Mouse (Mus musculus) hindbrain, postnatal 0 days (tissue): ENCODE results near the gene Lrcol1. TPM values are rescaled to one million over a fixed set of nuclear protein-coding genes. Genes with fewer than 3 reads are reported as not detected.

ENCODE experiments used
- ATAC-seq: fragments of 200-750 bp; cut with Nextera tagmentation; 2 replicates; pipeline ENCODE4 v1.8.0; 2017; ENCODE audit warnings: mild to moderate bottlenecking, moderate TSS enrichment, moderate library complexity
- DNase-seq: peaks from one replicate; pipeline ENCODE4 v3.0.0-alpha.2; 2015; ENCODE audit warnings: low spot score
- H3K27ac ChIP-seq: fragments of 300-500 bp; sonication (generic); 2 replicates; pipeline ENCODE4 v1.5.1; 2014; ENCODE audit warnings: mild to moderate bottlenecking
- H3K27me3 ChIP-seq: fragments of 300-500 bp; sonication (generic); 2 replicates; pipeline ENCODE4 v1.6.1; 2014; ENCODE audit warnings: low read length, mixed read lengths; ENCODE audit not compliant: insufficient read depth
- H3K36me3 ChIP-seq: fragments of 300-500 bp; sonication (generic); 2 replicates; pipeline ENCODE4 v1.6.1; 2014; ENCODE audit warnings: low read length, mixed read lengths; ENCODE audit not compliant: insufficient read depth
- H3K4me1 ChIP-seq: fragments of 300-500 bp; sonication (generic); 2 replicates; pipeline ENCODE4 v1.6.1; 2014; ENCODE audit warnings: antibody characterized with exemption, low read length, mixed read lengths; ENCODE audit not compliant: insufficient read depth
- H3K4me2 ChIP-seq: fragments of 300-500 bp; sonication (generic); 2 replicates; pipeline ENCODE4 v1.6.1; 2014; ENCODE audit warnings: low read depth, mild to moderate bottlenecking, low read length, moderate library complexity, mixed read lengths
- H3K4me3 ChIP-seq: fragments of 300-500 bp; sonication (generic); 2 replicates; pipeline ENCODE4 v1.5.1; 2014; ENCODE audit warnings: low read length
- H3K9ac ChIP-seq: fragments of 300-500 bp; sonication (generic); replicated peaks from 2 replicates; pipeline ENCODE4 v1.6.1; 2014; ENCODE audit warnings: mild to moderate bottlenecking, low read length, moderate library complexity, mixed read lengths
- H3K9me3 ChIP-seq: fragments of 300-500 bp; sonication (generic); 2 replicates; pipeline ENCODE4 v1.6.1; 2016; ENCODE audit warnings: low read length, mixed read lengths
- CTCF ChIP-seq: IDR thresholded peaks from 2 replicates; pipeline ENCODE4 v1.5.1; 2016; ENCODE audit warnings: antibody characterized with exemption, control low read depth, low read depth
- WGBS: fragments of 180-500 bp; shearing (Covaris S2); extraction: QIAGEN DNeasy Blood & Tissue Kit; methylation state at CpG from one replicate; pipeline ENCODE4 v1.1.7; 2014; 5-methylcytosine and 5-hydroxymethylcytosine counted together
- polyA plus RNA-seq: library from polyadenylated mRNA; unstranded; fragments of >200 nt; fragmentation: Nextera tagmentation; extraction: Ambion mirVana; gene quantifications from 2 replicates; pipeline ENCODE4 v1.2.1, GENCODE M21; 2015
- total RNA-seq: library from RNA; depleted of rRNA; stranded (reverse); fragments of >200 nt; gene quantifications from 2 replicates; pipeline ENCODE4 v1.2.3, GENCODE M21; 2014

Gene Lrcol1
- total and polyA plus RNA-seq, 2 experiments from 2014 or later, result 0.28 TPM; not detected in 1

DNA sequence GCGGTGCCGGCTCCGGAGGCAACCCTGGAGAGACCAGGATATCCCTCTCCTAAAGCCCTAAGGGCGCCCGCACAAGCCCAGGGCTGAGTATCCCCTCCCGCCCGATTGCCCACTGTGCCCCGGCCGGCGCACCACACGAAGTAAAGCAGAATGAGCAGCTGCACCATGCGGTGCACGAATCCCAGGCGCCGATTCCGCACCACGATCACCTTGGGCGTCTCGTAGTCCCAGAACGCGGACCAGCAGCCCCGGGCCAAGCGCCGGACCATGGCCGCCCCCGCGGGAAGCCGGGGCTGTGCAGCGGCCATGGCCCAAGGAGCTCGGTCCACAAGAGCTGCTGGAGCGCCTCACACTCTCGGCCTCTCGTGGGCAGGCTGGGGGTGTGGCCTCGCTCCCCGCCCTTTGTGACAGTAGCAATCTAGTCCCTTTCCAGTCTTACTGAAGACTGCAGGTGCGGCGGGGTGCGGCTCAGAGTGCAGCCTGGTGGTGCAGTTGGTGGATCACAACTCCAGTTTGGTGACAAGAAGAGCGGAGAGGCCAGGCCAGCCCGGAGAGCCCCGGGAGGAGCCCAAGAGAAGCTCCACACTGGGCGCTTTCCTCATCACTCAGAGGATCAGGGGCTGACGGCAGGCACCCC, 1.8 kb upstream of the Lrcol1 start, which contains the start of gene P2rx2:
P2rx2 (minus strand) TSS at position 565 of the 637 bp plus-strand sequence.
- peak within 1 kb of the TSS; percentile 65 for H3K9ac ChIP-seq
- H3K4me1 ChIP-seq, result peaks cover 10% of the 10 kb centered on the region; the same call in 1 of the 2 replicates
- H3K4me3 ChIP-seq, result peak within 1 kb of the TSS; percentile 55
- H3K27me3 ChIP-seq, result no peaks in the 10 kb centered on the region
- peak within 1 kb of the TSS; percentile 97 for H3K4me2 ChIP-seq
- H3K9me3 ChIP-seq, result no peaks in the 10 kb centered on the region
- no peaks in the 10 kb centered on the region for H3K36me3 ChIP-seq
- no peak within 1 kb of the TSS for H3K27ac ChIP-seq
- no peak; the same call in 1 of the 2 replicates for TF ChIP-seq CTCF
- ATAC-seq, result peak; percentile 78
- WGBS, result 1% methylated on average over 43 of the region's 43 CpGs
- peak; percentile 37 for DNase-seq

DNA sequence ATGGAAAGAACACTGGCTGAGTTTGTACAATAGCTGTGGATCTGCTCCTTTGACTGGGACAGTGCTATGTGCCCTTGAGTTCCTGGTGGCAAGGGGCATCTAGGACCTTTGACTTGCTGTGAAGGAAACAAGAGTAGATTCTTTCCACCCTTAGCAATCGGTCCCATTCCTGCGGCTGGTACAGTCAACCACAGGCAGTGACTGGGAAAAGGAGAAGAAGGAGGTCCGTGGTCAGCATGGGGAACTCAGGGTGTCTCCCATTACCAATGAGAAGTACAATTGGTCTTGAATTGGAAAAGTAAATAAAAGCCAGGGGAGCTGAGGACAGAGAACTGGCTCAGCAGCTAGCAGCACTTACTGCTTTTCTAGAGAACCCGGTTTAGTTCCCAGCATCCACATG, 1.0 kb downstream of the Lrcol1 start:
- Histone ChIP-seq H3K4me1 (peaks cover 10% of the 10 kb centered on the region; the same call in 1 of the 2 replicates), H3K9me3 (no peaks in the 10 kb centered on the region), H3K27ac (no peak overlapping the region), H3K4me3 (no peak overlapping the region), H3K9ac (no peak overlapping the region), H3K4me2 (no peak overlapping the region), H3K27me3 (no peaks in the 10 kb centered on the region), H3K36me3 (no peaks in the 10 kb centered on the region)
- 86% methylated on average over 4 of the region's 4 CpGs for WGBS
- ATAC-seq, result no peak
- DNase-seq, result no peak
- no peak for TF ChIP-seq CTCF

DNA sequence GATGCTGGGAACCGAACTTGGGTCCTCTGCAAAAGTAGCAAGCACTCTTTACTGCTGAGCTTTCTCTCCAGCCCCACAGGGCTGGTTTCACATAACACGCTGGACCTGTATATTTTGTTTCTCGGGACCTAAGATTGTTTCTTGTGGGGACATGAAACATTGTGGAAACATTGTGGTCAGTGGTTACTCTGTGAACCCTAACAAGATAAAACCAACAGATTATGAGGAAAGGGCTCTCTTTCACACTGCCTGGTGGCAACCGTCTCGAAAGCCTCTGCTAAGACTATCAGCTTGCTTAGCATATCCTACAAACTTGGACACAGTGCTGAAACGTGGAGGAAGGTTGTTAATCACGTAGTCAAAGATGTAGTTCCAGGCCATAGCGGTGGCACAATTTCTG, 2.5 kb downstream of the Lrcol1 start:
- Histone ChIP-seq H3K4me2 (no peak overlapping the region), H3K9me3 (no peaks in the 10 kb centered on the region), H3K27me3 (no peaks in the 10 kb centered on the region), H3K9ac (no peak overlapping the region), H3K4me3 (no peak overlapping the region), H3K27ac (no peak overlapping the region), H3K4me1 (peaks cover 10% of the 10 kb centered on the region; the same call in 1 of the 2 replicates), H3K36me3 (no peaks in the 10 kb centered on the region)
- ATAC-seq, result no peak
- 86% methylated on average over 8 of the region's 8 CpGs for WGBS
- no peak for DNase-seq
- TF ChIP-seq CTCF, result no peak

DNA sequence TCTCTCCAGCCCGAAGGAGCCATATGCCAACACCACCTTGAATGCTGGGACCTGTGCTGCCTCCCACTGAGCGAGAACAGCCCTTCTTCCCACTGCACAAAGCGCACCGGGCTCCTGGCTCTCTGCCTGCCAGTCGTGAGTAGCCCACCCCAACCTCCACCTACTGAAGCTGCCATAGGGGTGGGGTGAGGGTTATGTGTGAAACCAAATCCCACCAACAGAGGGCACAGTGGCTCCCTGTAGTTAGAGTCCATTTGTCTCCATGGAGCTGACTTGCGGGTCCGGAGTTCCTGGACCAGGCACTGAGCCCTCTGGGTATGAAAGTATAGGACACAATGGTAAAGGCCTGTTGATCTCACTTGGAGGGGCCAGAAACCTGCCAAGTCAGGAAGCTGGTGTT, 10.2 kb downstream of the Lrcol1 start:
- H3K9ac ChIP-seq, result no peak overlapping the region
- H3K4me3 ChIP-seq, result no peak overlapping the region
- no peaks in the 10 kb centered on the region for H3K36me3 ChIP-seq
- no peaks in the 10 kb centered on the region for H3K4me1 ChIP-seq
- no peak overlapping the region for H3K27ac ChIP-seq
- no peak overlapping the region for H3K4me2 ChIP-seq
- TF ChIP-seq CTCF, result peak; percentile 69
- WGBS, result 19% methylated on average over 7 of the region's 7 CpGs
- peak; percentile 66 for DNase-seq
- 0 out of 2 replicates have a peak, but pooled peaks cover 4% of the 10 kb centered on the region for H3K27me3 ChIP-seq
- no peaks in the 10 kb centered on the region for H3K9me3 ChIP-seq
- no peak for ATAC-seq

DNA sequence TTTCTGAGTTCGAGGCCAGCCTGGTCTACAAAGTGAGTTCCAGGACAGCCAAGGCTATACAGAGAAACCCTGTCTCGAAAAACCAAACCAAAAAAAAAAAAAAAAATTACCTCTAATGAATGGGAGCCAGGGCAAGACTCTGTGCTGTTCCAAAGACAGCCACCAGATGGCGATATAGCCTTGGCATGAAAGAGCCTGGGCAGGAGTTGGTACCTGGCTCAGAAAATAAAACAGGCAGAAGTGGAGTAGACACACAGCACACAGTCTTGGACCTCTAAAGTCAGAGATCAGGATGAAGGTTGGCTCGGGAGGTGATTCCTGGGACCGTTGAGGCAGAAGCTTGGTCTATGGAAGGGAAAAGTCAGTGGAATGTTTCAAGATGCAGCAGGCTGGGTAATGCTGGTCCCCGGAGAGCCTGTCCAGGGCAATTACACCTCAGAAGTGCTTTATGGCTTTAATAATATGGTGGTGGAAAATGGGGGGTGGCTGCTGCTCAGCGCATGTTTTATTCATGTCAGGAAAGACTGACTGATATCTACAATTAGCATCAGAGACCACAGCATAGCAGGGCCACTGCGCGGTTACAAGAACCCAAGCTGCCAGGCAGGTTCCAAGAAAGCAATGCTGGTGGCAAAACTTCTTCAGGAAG, 13.1 kb downstream of the Lrcol1 start:
- Histone ChIP-seq H3K4me1 (no peaks in the 10 kb centered on the region), H3K27me3 (0 out of 2 replicates have a peak, but pooled peaks cover 4% of the 10 kb centered on the region), H3K4me3 (no peak overlapping the region), H3K36me3 (no peaks in the 10 kb centered on the region), H3K27ac (no peak overlapping the region), H3K9me3 (no peaks in the 10 kb centered on the region), H3K4me2 (no peak overlapping the region), H3K9ac (no peak overlapping the region)
- peak; percentile 93 for DNase-seq
- 36% methylated on average over 9 of the region's 9 CpGs for WGBS
- TF ChIP-seq CTCF, result peak; percentile 94
- peak; percentile 60; the same call in 1 of the 2 replicates for ATAC-seq

DNA sequence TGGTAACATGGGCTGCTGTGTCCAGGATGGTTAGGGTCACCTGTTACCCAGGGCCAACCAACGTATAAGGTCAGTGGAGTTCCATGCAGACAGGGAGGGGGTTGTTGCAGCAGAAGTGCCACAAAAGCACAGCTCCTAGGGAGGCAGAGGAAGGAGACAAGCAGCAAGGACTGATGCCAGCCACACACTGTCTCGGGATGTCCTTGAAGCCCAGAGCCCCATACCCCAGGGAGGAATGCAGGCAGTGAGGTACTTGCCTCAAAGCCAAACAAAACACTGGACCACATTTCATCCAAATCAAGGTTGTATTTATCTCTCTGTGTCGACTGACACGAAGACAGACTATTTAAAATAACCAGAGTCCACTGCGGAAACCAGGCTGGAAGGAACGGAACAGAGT, 16.9 kb downstream of the Lrcol1 start:
- no peak overlapping the region for H3K4me3 ChIP-seq
- no peaks in the 10 kb centered on the region for H3K27me3 ChIP-seq
- TF ChIP-seq CTCF, result no peak
- no peak overlapping the region for H3K4me2 ChIP-seq
- 0 out of 2 replicates have a peak, but pooled peaks cover 4% of the 10 kb centered on the region for H3K36me3 ChIP-seq
- H3K4me1 ChIP-seq, result no peaks in the 10 kb centered on the region; the same call in 1 of the 2 replicates
- no peak overlapping the region for H3K27ac ChIP-seq
- ATAC-seq (no peak), DNase-seq (no peak)
- no peak overlapping the region for H3K9ac ChIP-seq
- WGBS, result 85% methylated on average over 6 of the region's 6 CpGs
- H3K9me3 ChIP-seq, result no peaks in the 10 kb centered on the region
